Mouse (Mus musculus) brain, embryonic 18.5 days (tissue): ENCODE results near the gene Hist1h1t.
"Not testable (repeated sequence)": the region's sequence is repeated elsewhere in the genome, so short reads cannot be mapped to it uniquely, and the experiment has no call there.

Experiments used
- DNase-seq: peaks from one replicate; pipeline ENCODE4 v3.0.0-alpha.2; 2012; ENCODE audit warnings: low read depth, low spot score

Gene Hist1h1t

GRCm38 (mm10) chr13:23695514-23695913 lies at the start of gene Hist1h1t:
Gene Hist1h1t (plus strand): TSS chr13:23695814.
- no peak for DNase-seq

- DNase-seq = no peak
These were observed 35.8 kb upstream of the Hist1h1t start for GRCm38 (mm10) chr13:23659636-23660366.

- no peak for DNase-seq
These were observed 33.1 kb upstream of the Hist1h1t start for GRCm38 (mm10) chr13:23662536-23662935.

- no peak for DNase-seq
These were observed 13.5 kb upstream of the Hist1h1t start for GRCm38 (mm10) chr13:23681990-23682582.

GRCm38 (mm10) chr13:23682623-23682946 lies 13.0 kb upstream of the Hist1h1t start:
- DNase-seq = no peak

GRCm38 (mm10) chr13:23682947-23683754 lies 12.5 kb upstream of the Hist1h1t start:
- DNase-seq = not testable (repeated sequence)

- DNase-seq = peak; percentile 97
These were observed 11.8 kb upstream of the Hist1h1t start, which contains the start of the genes Hist1h2ac and Hist1h2bc for GRCm38 (mm10) chr13:23683755-23684281. Gene Hist1h2ac (minus strand): TSS chr13:23683948. Gene Hist1h2bc (plus strand): TSS chr13:23684199.

- DNase-seq = not testable (repeated sequence)
These were observed 11.2 kb upstream of the Hist1h1t start for GRCm38 (mm10) chr13:23684295-23684945.

- DNase-seq = no peak
These were observed 10.3 kb upstream of the Hist1h1t start for GRCm38 (mm10) chr13:23685121-23685861.

GRCm38 (mm10) chr13:23685966-23686365 lies 9.6 kb upstream of the Hist1h1t start:
- DNase-seq = no peak

GRCm38 (mm10) chr13:23687181-23687580 lies 8.4 kb upstream of the Hist1h1t start:
- no peak for DNase-seq

GRCm38 (mm10) chr13:23687907-23688306 lies 7.7 kb upstream of the Hist1h1t start:
- DNase-seq = no peak

- no peak for DNase-seq
These were observed 6.7 kb upstream of the Hist1h1t start for GRCm38 (mm10) chr13:23688956-23689355.

GRCm38 (mm10) chr13:23689459-23689858 lies 6.2 kb upstream of the Hist1h1t start:
- no peak for DNase-seq

GRCm38 (mm10) chr13:23693856-23694440 lies 1.7 kb upstream of the Hist1h1t start:
- no peak for DNase-seq

- DNase-seq = no peak
These were observed 658 bp upstream of the Hist1h1t start for GRCm38 (mm10) chr13:23694956-23695355.

- DNase-seq = no peak
These were observed 454 bp downstream of the Hist1h1t start for GRCm38 (mm10) chr13:23696061-23696474.

- DNase-seq = no peak
These were observed 2.1 kb downstream of the Hist1h1t start for GRCm38 (mm10) chr13:23697491-23698299.

GRCm38 (mm10) chr13:23698300-23698693 lies 2.7 kb downstream of the Hist1h1t start, which contains the start of gene Hist1h4c:
Gene Hist1h4c (minus strand): TSS chr13:23698454.
- DNase-seq = peak; percentile 97

GRCm38 (mm10) chr13:23698996-23699395 lies 3.4 kb downstream of the Hist1h1t start:
- DNase-seq = no peak
